In genomic region chr1:111242344-111242743, GRCm38 (mm10) we compare ENCODE assay signal across 9 mouse cellular contexts.
DNase-seq lines count a peak whose midpoint lies in the region; ATAC-seq and TF ChIP-seq lines count a peak whose summit lies in the region.
"Had no signal": no experiment of that assay in that cellular context is flagged by ENCODE, and none has a peak within 500 bp of the region (broad histone marks: within the 10 kb centered on the region; RNA-seq: fewer than 3 reads in every experiment).

No protein-coding gene starts in this region.

- WGBS in forebrain, embryonic 13.5 days: 51% methylated on average over 1 of the region's 1 CpGs
- 56% methylated on average over 1 of the region's 1 CpGs for WGBS in neural tube, embryonic 12.5 days

- H3K4me3 ChIP-seq in layer of hippocampus, adult 2 months: no peak overlapping the region
- H3K4me3 ChIP-seq in forebrain, embryonic 13.5 days: no peak overlapping the region
- H3K4me3 ChIP-seq in neural tube, embryonic 12.5 days: no peak overlapping the region
- H3K4me3 ChIP-seq: heart, embryonic 15.5 days had no signal

- H3K36me3 ChIP-seq in forebrain, embryonic 13.5 days (ENCODE audit: poor library complexity, severe bottlenecking): no peaks in the 10 kb centered on the region
- no peaks in the 10 kb centered on the region for H3K36me3 ChIP-seq in neural tube, embryonic 12.5 days
- H3K36me3 ChIP-seq: heart, embryonic 15.5 days had no signal

- intact Hi-C loops in heart, postnatal 25 days (cut with DNase I): no loop called here

- H3K27me3 ChIP-seq in forebrain, embryonic 13.5 days: no peaks in the 10 kb centered on the region
- no peaks in the 10 kb centered on the region for H3K27me3 ChIP-seq in neural tube, embryonic 12.5 days (replicated peaks)
- H3K27me3 ChIP-seq: heart, embryonic 15.5 days had no signal

- no peak overlapping the region for H3K4me2 ChIP-seq in forebrain, embryonic 13.5 days
- H3K4me2 ChIP-seq in neural tube, embryonic 12.5 days (replicated peaks): no peak overlapping the region
- H3K4me2 ChIP-seq: heart, embryonic 15.5 days had no signal

- H3K27ac ChIP-seq in layer of hippocampus, adult 2 months: no peak overlapping the region
- H3K27ac ChIP-seq in forebrain, embryonic 13.5 days: no peak overlapping the region
- H3K27ac ChIP-seq in neural tube, embryonic 12.5 days: no peak overlapping the region
- H3K27ac ChIP-seq: heart, embryonic 15.5 days had no signal

- H3K9me3 ChIP-seq in forebrain, embryonic 13.5 days (replicated peaks): no peaks in the 10 kb centered on the region
- no peaks in the 10 kb centered on the region for H3K9me3 ChIP-seq in neural tube, embryonic 12.5 days
- H3K9me3 ChIP-seq: heart, embryonic 15.5 days had no signal

- no peaks in the 10 kb centered on the region for H3K4me1 ChIP-seq in forebrain, embryonic 13.5 days
- H3K4me1 ChIP-seq in neural tube, embryonic 12.5 days: no peaks in the 10 kb centered on the region
- H3K4me1 ChIP-seq: heart, embryonic 15.5 days had no signal

- TF ChIP-seq CTCF in layer of hippocampus, adult 2 months (conservative IDR thresholded peaks at IDR 0.05): peak; percentile 85

- no peak overlapping the region for H3K9ac ChIP-seq in forebrain, embryonic 13.5 days
- no peak overlapping the region for H3K9ac ChIP-seq in neural tube, embryonic 12.5 days
- H3K9ac ChIP-seq: heart, embryonic 15.5 days had no signal

- ATAC-seq in forebrain, embryonic 13.5 days: peak; percentile 93
- ATAC-seq in neural tube, embryonic 12.5 days (ENCODE audit: low FRiP score, low read depth): 0 out of 2 replicates have a peak, but pooled peaks have one; percentile 56

- DNase-seq in layer of hippocampus, adult 2 months (ENCODE audit: low spot score in 2 of 2): peak in 1 of 2 experiments; percentile 7
- DNase-seq in layer of hippocampus, adult 9-11 months: no peak
- peak; percentile 4 for DNase-seq in Muller cell, postnatal 12 days (ENCODE audit: inconsistent ontology term)
- no peak for DNase-seq in thymus, postnatal 36 days
- no peak for DNase-seq in heart, postnatal 25 days (ENCODE audit: low spot score)
- no peak for DNase-seq in urinary bladder, postnatal 25 days (ENCODE audit: low spot score)
